Mouse (Mus musculus) spleen, adult 18-20 months (tissue): ENCODE results near the gene Shq1.

ENCODE experiments used
- DNase-seq, 2 experiments: peaks; one replicate each; pipeline ENCODE4 v3.0.0; 2022; ENCODE audit warnings: mixed read lengths in 2 of 2

Shq1 gene

GRCm38 (mm10) chr6:100592991-100593390 is 78.0 kb downstream of the Shq1 start:
- DNase-seq = no peak

- no peak for DNase-seq
Measured at GRCm38 (mm10) chr6:100590602-100591001, 80.4 kb downstream of the Shq1 start.

- DNase-seq = no peak
Measured at GRCm38 (mm10) chr6:100588876-100589275, 82.1 kb downstream of the Shq1 start.

- no peak for DNase-seq
Measured at GRCm38 (mm10) chr6:100586758-100587157, 84.2 kb downstream of the Shq1 start.

- no peak for DNase-seq
Measured at GRCm38 (mm10) chr6:100581951-100582350, 89.0 kb downstream of the Shq1 start.

- DNase-seq = no peak
Measured at GRCm38 (mm10) chr6:100581056-100581455, 89.9 kb downstream of the Shq1 start.

- DNase-seq = no peak
Measured at GRCm38 (mm10) chr6:100577590-100577989, 93.4 kb downstream of the Shq1 start.

- peak in 1 of 2 experiments; percentile 4 for DNase-seq
Measured at GRCm38 (mm10) chr6:100576171-100576570, 94.8 kb downstream of the Shq1 start.

- DNase-seq = no peak
Measured at GRCm38 (mm10) chr6:100566774-100567173, 104.2 kb downstream of the Shq1 start.

GRCm38 (mm10) chr6:100564516-100564915 is 106.4 kb downstream of the Shq1 start:
- no peak for DNase-seq

- peak in 1 of 2 experiments; percentile 21 for DNase-seq
Measured at GRCm38 (mm10) chr6:100563552-100564341, 107.2 kb downstream of the Shq1 start.

- DNase-seq = peak in 1 of 2 experiments; percentile 10
Measured at GRCm38 (mm10) chr6:100562719-100563551, 108.0 kb downstream of the Shq1 start.

GRCm38 (mm10) chr6:100558057-100558456 is 112.9 kb downstream of the Shq1 start:
- DNase-seq = no peak

GRCm38 (mm10) chr6:100542154-100542997 is 128.6 kb downstream of the Shq1 start:
- no peak for DNase-seq

- peak in 1 of 2 experiments; percentile 14 for DNase-seq
Measured at GRCm38 (mm10) chr6:100539698-100540097, 131.3 kb downstream of the Shq1 start.

- DNase-seq = no peak
Measured at GRCm38 (mm10) chr6:100538570-100538969, 132.4 kb downstream of the Shq1 start.

- no peak for DNase-seq
Measured at GRCm38 (mm10) chr6:100537987-100538386, 133.0 kb downstream of the Shq1 start.

- DNase-seq = no peak
Measured at GRCm38 (mm10) chr6:100537042-100537441, 133.9 kb downstream of the Shq1 start.

- DNase-seq = no peak
Measured at GRCm38 (mm10) chr6:100533364-100533763, 137.6 kb downstream of the Shq1 start.

GRCm38 (mm10) chr6:100532326-100532725 is 138.6 kb downstream of the Shq1 start:
- no peak for DNase-seq

GRCm38 (mm10) chr6:100529673-100530072 is 141.3 kb downstream of the Shq1 start:
- DNase-seq = no peak

- no peak for DNase-seq
Measured at GRCm38 (mm10) chr6:100528556-100528955, 142.4 kb downstream of the Shq1 start.

- peak in 1 of 2 experiments; percentile 14 for DNase-seq
Measured at GRCm38 (mm10) chr6:100527972-100528371, 143.0 kb downstream of the Shq1 start.
